Mouse (Mus musculus) liver, adult (tissue): ENCODE measurements at regions not wholly inside any gene's neighbourhood (a gene's known extent, or its start where the extent isn't known, plus 50 kb on each side); places are given as distances from the start of the nearest gene placed in this dataset.

Experiments
- GATA4 ChIP-seq: IDR thresholded peaks from 2 replicates; pipeline ENCODE4 v1.6.1; 2014; ENCODE audit warnings: mild to moderate bottlenecking, low read length; ENCODE audit not compliant: insufficient replicate concordance

GRCm38 (mm10) chr15:86794716-86795115, 580.5 kb downstream of the Tbc1d22a start:
- TF ChIP-seq GATA4: no peak

- no peak for TF ChIP-seq GATA4
Observed at GRCm38 (mm10) chr15:86798474-86799178, 584.4 kb downstream of the Tbc1d22a start.

GRCm38 (mm10) chr15:86807296-86808080, 593.2 kb downstream of the Tbc1d22a start:
- no peak for TF ChIP-seq GATA4

- TF ChIP-seq GATA4: no peak
Observed at GRCm38 (mm10) chr15:86811821-86812220, 597.6 kb downstream of the Tbc1d22a start.

GRCm38 (mm10) chr15:86814808-86815421, 600.7 kb downstream of the Tbc1d22a start:
- no peak for TF ChIP-seq GATA4

- no peak for TF ChIP-seq GATA4
Observed at GRCm38 (mm10) chr15:86835996-86836395, 621.7 kb downstream of the Tbc1d22a start.

GRCm38 (mm10) chr15:86852161-86852870, 638.1 kb downstream of the Tbc1d22a start:
- TF ChIP-seq GATA4: no peak

- TF ChIP-seq GATA4: no peak
Observed at GRCm38 (mm10) chr15:86858356-86858906, 644.2 kb downstream of the Tbc1d22a start.

- TF ChIP-seq GATA4: no peak
Observed at GRCm38 (mm10) chr15:86875721-86876309, 661.6 kb downstream of the Tbc1d22a start.

- TF ChIP-seq GATA4: no peak
Observed at GRCm38 (mm10) chr15:86896974-86897373, 647.1 kb upstream of the Fam19a5 start.

GRCm38 (mm10) chr15:86899961-86900360, 644.1 kb upstream of the Fam19a5 start:
- no peak for TF ChIP-seq GATA4

- TF ChIP-seq GATA4: no peak
Observed at GRCm38 (mm10) chr15:86903006-86903405, 641.1 kb upstream of the Fam19a5 start.

GRCm38 (mm10) chr15:86913276-86913675, 630.8 kb upstream of the Fam19a5 start:
- no peak for TF ChIP-seq GATA4

GRCm38 (mm10) chr15:86917891-86918290, 626.2 kb upstream of the Fam19a5 start:
- no peak for TF ChIP-seq GATA4

GRCm38 (mm10) chr15:86919704-86920103, 624.4 kb upstream of the Fam19a5 start:
- TF ChIP-seq GATA4: no peak
